In the genomic region with DNA sequence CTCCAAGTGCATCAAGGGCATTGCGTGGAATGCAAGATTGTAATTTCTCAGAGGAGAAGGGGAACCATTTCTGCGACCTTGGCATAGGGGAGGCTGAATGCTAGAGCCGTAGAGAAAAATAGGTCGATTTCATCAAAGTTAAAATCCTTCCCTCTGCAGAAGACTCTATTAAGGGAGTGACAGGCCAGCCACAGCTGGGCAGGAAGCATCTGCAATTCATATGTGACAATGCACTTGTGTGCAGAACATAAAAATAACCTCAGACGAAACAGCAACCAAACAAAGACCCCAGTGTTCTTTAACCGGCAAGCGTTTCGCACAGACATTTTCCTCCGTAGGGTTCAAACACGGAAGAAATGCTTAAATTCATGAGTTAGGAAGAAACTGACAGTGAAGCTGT, we compare ENCODE assay signal across 5 mouse cellular contexts.
DNase-seq lines count a peak whose midpoint lies in the region; ATAC-seq and TF ChIP-seq lines count a peak whose summit lies in the region.
"Not testable (repeated sequence)": the region's sequence is repeated elsewhere in the genome, so short reads cannot be mapped to it uniquely, and the experiment has no call there.

No protein-coding gene starts in this region.

- not testable (repeated sequence) for TF ChIP-seq POLR2A in heart, adult 2 months (IDR thresholded peaks at IDR 0.05; ENCODE audit: insufficient read depth, low read depth, low read length); kidney, adult 2 months (IDR thresholded peaks at IDR 0.05; ENCODE audit: low read depth, low read length)

- not testable (repeated sequence) for H3K9ac ChIP-seq in embryonic facial prominence, embryonic 14.5 days (ENCODE audit: low read depth, low read length); heart, adult 2 months (ENCODE audit: low read depth, low read length); heart, postnatal 0 days (replicated peaks; ENCODE audit: low read depth, low read length)

- H3K27me3 ChIP-seq in embryonic facial prominence, embryonic 14.5 days (replicated peaks; ENCODE audit: control insufficient read depth, insufficient read depth, low read length); heart, adult 2 months (ENCODE audit: control insufficient read depth, insufficient read depth, low read length); heart, postnatal 0 days (ENCODE audit: control insufficient read depth, insufficient read depth, low read length); kidney, adult 2 months (replicated peaks; ENCODE audit: control insufficient read depth, insufficient read depth, low read length): not testable (repeated sequence)

- DNase-seq in embryonic facial prominence, embryonic 14.5 days (ENCODE audit: low spot score) = peak; percentile 13
- not testable (repeated sequence) for DNase-seq in heart, adult 2 months; heart, postnatal 0 days (ENCODE audit: low spot score); kidney, adult 2 months

- ATAC-seq in embryonic facial prominence, embryonic 14.5 days (ENCODE audit: low read depth); heart, postnatal 0 days (ENCODE audit: insufficient read depth, low read depth): not testable (repeated sequence)

- WGBS in embryonic facial prominence, embryonic 14.5 days = 40% methylated on average over 10 of the region's 10 CpGs
- WGBS in heart, adult 2 months = 40% methylated on average over 10 of the region's 10 CpGs
- WGBS in heart, postnatal 0 days = 50% methylated on average over 10 of the region's 10 CpGs
- 56% methylated on average over 10 of the region's 10 CpGs for WGBS in kidney, adult 2 months

- TF ChIP-seq EP300 in heart, adult 2 months (IDR thresholded peaks at IDR 0.05; ENCODE audit: insufficient read depth, low read depth, low read length); heart, postnatal 0 days (IDR thresholded peaks at IDR 0.05; ENCODE audit: low read depth): not testable (repeated sequence)

- not testable (repeated sequence) for H3K4me3 ChIP-seq in brown adipose tissue, adult 24 weeks (ENCODE audit: insufficient read depth, low read depth, low read length); embryonic facial prominence, embryonic 14.5 days (ENCODE audit: low read depth, low read length); heart, adult 2 months; heart, postnatal 0 days (ENCODE audit: low read depth, low read length); kidney, adult 2 months (ENCODE audit: insufficient read depth, low read depth, low read length)

- peak overlapping the region; percentile 98 for H3K27ac ChIP-seq in brown adipose tissue, adult 24 weeks (replicated peaks; ENCODE audit: low read depth, low read length)
- not testable (repeated sequence) for H3K27ac ChIP-seq in embryonic facial prominence, embryonic 14.5 days (replicated peaks; ENCODE audit: low read depth, low read length)
- H3K27ac ChIP-seq in heart, adult 2 months = peak overlapping the region; percentile 85
- H3K27ac ChIP-seq in heart, postnatal 0 days (ENCODE audit: low read depth) = peak overlapping the region; percentile 53
- H3K27ac ChIP-seq in kidney, adult 2 months (ENCODE audit: insufficient read depth, low read depth, low read length) = 0 out of 2 replicates have a peak overlapping the region, but pooled peaks have one; percentile 33

- H3K4me2 ChIP-seq in embryonic facial prominence, embryonic 14.5 days (ENCODE audit: low read depth, low read length); heart, postnatal 0 days (ENCODE audit: low read depth, low read length): not testable (repeated sequence)

- TF ChIP-seq CTCF in heart, adult 2 months (IDR thresholded peaks at IDR 0.05); heart, postnatal 0 days (IDR thresholded peaks at IDR 0.05; ENCODE audit: low read depth); kidney, adult 2 months (conservative IDR thresholded peaks at IDR 0.05; ENCODE audit: insufficient read depth, insufficient read length, low read depth, low read length): not testable (repeated sequence)

- H3K79me2 ChIP-seq in heart, adult 2 months (replicated peaks; ENCODE audit: control insufficient read depth, insufficient read depth, low read length) = not testable (repeated sequence)

- intact Hi-C loops in heart, adult 2 months (cut with DNase I) = not testable (repeated sequence)

- H3K4me1 ChIP-seq in brown adipose tissue, adult 24 weeks (ENCODE audit: control insufficient read depth, insufficient read depth, insufficient read length, low read length) = peaks cover 29% of the 10 kb centered on the region
- not testable (repeated sequence) for H3K4me1 ChIP-seq in embryonic facial prominence, embryonic 14.5 days (ENCODE audit: control insufficient read depth, insufficient read depth, low read length); heart, postnatal 0 days (ENCODE audit: control insufficient read depth, insufficient read depth); kidney, adult 2 months (ENCODE audit: control insufficient read depth, insufficient read depth, low read length)
- peaks cover 18% of the 10 kb centered on the region for H3K4me1 ChIP-seq in heart, adult 2 months (ENCODE audit: control insufficient read depth, insufficient read depth, low read length)

- not testable (repeated sequence) for H3K9me3 ChIP-seq in embryonic facial prominence, embryonic 14.5 days (ENCODE audit: control insufficient read depth, low read length); heart, postnatal 0 days (replicated peaks; ENCODE audit: control insufficient read depth, low read length)

- not testable (repeated sequence) for H3K36me3 ChIP-seq in embryonic facial prominence, embryonic 14.5 days (ENCODE audit: control insufficient read depth, insufficient read depth, low read length); heart, adult 2 months (ENCODE audit: control insufficient read depth, insufficient read depth, low read length); heart, postnatal 0 days (replicated peaks; ENCODE audit: control insufficient read depth, insufficient read depth, low read length); kidney, adult 2 months (ENCODE audit: control insufficient read depth, insufficient read depth, low read length)
